Comparison of ENCODE assay signal across 9 mouse cellular contexts in the genomic region with DNA sequence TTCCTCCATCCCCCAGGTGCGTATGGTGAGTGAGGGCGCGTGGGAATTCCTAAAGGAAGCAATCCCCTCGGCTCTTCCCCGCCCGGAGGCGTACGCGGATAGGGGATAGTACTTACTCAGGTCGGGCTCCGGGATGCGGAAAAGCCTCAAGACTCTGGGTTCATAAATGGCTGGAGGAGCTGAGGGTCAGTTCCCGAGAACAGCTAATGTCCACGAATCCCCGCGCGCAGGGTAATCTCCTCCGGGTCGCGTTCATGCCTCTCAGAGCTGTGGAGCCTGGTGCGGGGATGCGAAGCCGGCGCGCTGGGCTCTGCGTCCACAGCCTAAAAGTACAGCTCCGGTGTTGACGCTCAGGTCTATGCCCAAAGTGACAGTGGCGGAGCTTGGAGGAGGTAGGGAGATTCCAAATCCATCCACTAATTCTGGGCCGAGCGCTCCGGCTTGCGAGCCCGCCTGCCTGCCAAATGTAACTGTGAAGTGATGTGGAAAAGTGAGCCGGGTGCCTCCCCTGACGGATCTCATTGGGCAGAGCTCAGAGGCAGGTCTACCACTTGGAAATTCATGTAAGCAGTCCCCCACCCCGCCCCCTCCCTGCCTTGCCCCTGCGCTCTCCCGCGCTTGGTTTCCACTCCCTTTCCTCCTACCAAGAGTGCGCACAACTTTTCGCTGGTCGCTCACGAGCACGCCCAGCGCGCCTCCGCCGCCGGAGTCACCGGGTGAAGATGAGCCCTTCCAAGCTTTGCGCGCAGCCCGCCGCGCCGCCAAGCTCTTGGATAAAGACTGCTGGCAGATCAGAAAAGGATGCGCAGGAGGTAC. TPM values are rescaled to one million over a fixed set of nuclear protein-coding genes. Genes with fewer than 3 reads are reported as not detected.
DNase-seq lines count a peak whose midpoint lies in the region; ATAC-seq lines count a peak whose summit lies in the region.
"Had no signal": no experiment of that assay in that cellular context is flagged by ENCODE, and none has a peak within 500 bp of the region (broad histone marks: within the 10 kb centered on the region; RNA-seq: fewer than 3 reads in every experiment).

A gene (minus strand): TSS at position 506 of the 816 bp plus-strand sequence.

- peaks cover 79% of the 10 kb centered on the region for H3K27me3 ChIP-seq in heart, embryonic 13.5 days (replicated peaks)
- H3K27me3 ChIP-seq in midbrain, embryonic 15.5 days (replicated peaks) = no peaks in the 10 kb centered on the region

- no peaks in the 10 kb centered on the region for H3K9me3 ChIP-seq in heart, embryonic 13.5 days
- H3K9me3 ChIP-seq in midbrain, embryonic 15.5 days = no peaks in the 10 kb centered on the region
- H3K9me3 ChIP-seq: liver, embryonic 15.5 days had no signal

- DNase-seq in kidney, postnatal 10 days = peak; percentile 11
- DNase-seq in kidney, adult 9 months = no peak
- DNase-seq in embryo, embryonic 10.5 days (ENCODE audit: low spot score) = peak; percentile 80
- DNase-seq in layer of hippocampus, postnatal 36 days = peak; percentile 74 to 83
- DNase-seq in yolk sac, embryonic 10.5 days (ENCODE audit: low spot score) = peak; percentile 21
- DNase-seq in urinary bladder, postnatal 14 days (ENCODE audit: low spot score) = no peak

- H3K4me1 ChIP-seq in heart, embryonic 13.5 days = peaks cover 16% of the 10 kb centered on the region
- peaks cover 8% of the 10 kb centered on the region for H3K4me1 ChIP-seq in midbrain, embryonic 15.5 days
- H3K4me1 ChIP-seq: liver, embryonic 15.5 days had no signal

- peak within 1 kb of the TSS; percentile 96 for H3K4me2 ChIP-seq in heart, embryonic 13.5 days
- peak within 1 kb of the TSS; percentile 86 for H3K4me2 ChIP-seq in midbrain, embryonic 15.5 days
- H3K4me2 ChIP-seq: liver, embryonic 15.5 days had no signal

- ATAC-seq in heart, embryonic 13.5 days (ENCODE audit: extremely low read depth, insufficient number of reproducible peaks, low FRiP score, low TSS enrichment) = no peak; the same call in 1 of the 2 replicates
- peak; percentile 90 for ATAC-seq in midbrain, embryonic 15.5 days (replicated peaks)

- H3K9ac ChIP-seq in heart, embryonic 13.5 days = peak within 1 kb of the TSS; percentile 75
- peak within 1 kb of the TSS; percentile 52 for H3K9ac ChIP-seq in midbrain, embryonic 15.5 days
- H3K9ac ChIP-seq: liver, embryonic 15.5 days had no signal

- no peak within 1 kb of the TSS for H3K27ac ChIP-seq in heart, embryonic 13.5 days (replicated peaks)
- H3K27ac ChIP-seq in midbrain, embryonic 15.5 days = peak within 1 kb of the TSS; percentile 77
- H3K27ac ChIP-seq: liver, embryonic 15.5 days had no signal

- no peaks in the 10 kb centered on the region for H3K36me3 ChIP-seq in heart, embryonic 13.5 days
- H3K36me3 ChIP-seq in midbrain, embryonic 15.5 days (replicated peaks) = no peaks in the 10 kb centered on the region
- H3K36me3 ChIP-seq: liver, embryonic 15.5 days had no signal

- WGBS in heart, embryonic 13.5 days = under 1% methylated on average over 58 of the region's 58 CpGs
- under 1% methylated on average over 58 of the region's 58 CpGs for WGBS in midbrain, embryonic 15.5 days

- H3K4me3 ChIP-seq in heart, embryonic 13.5 days = peak within 1 kb of the TSS; percentile 63
- peak within 1 kb of the TSS; percentile 72 for H3K4me3 ChIP-seq in midbrain, embryonic 15.5 days
- H3K4me3 ChIP-seq: liver, embryonic 15.5 days had no signal

RNA-seq across cellular contexts. Expression of the gene that starts here (rescaled TPM):
- polyA plus RNA-seq in heart, embryonic 13.5 days (2015; fragmentation: Nextera tagmentation; extraction: Ambion mirVana) = 1.3 and 1.6 TPM in 2 replicates
- 10 to 100 TPM; 86.1 to 89.0 TPM for total RNA-seq in layer of hippocampus, postnatal 36 days (2021)
- 60.1 and 68.4 TPM in 2 replicates for polyA plus RNA-seq in midbrain, embryonic 15.5 days (2015; fragmentation: Nextera tagmentation; extraction: Ambion mirVana)

Comparison
In these comparisons a context has a peak if more than half of its experiments do, and no peak if none do; other contexts are left out.
1. RNA of the gene that starts here (polyA plus RNA-seq): 60.1 to 68.4 TPM in midbrain, embryonic 15.5 days; 1.3 to 1.6 TPM in heart, embryonic 13.5 days; every median in the first group is over 10 times any median in the second.
2. DNase-seq: peak in kidney, postnatal 10 days (single experiment), embryo, embryonic 10.5 days (single experiment), layer of hippocampus, postnatal 36 days (2 of 2) and yolk sac, embryonic 10.5 days (single experiment); none in kidney, adult 9 months (single experiment) and urinary bladder, postnatal 14 days (single experiment).